Mouse (Mus musculus) forebrain, postnatal 0 days (tissue): ENCODE measurements around the gene Mtmr1. TPM values are rescaled to one million over a fixed set of nuclear protein-coding genes. Genes with fewer than 3 reads are reported as not detected.

Experiments
- ATAC-seq: fragments of 200-750 bp; cut with Nextera tagmentation; 2 replicates; pipeline ENCODE4 v1.8.0; 2017; ENCODE audit warnings: mild to moderate bottlenecking, moderate library complexity
- DNase-seq: peaks from one replicate; pipeline ENCODE4 v3.0.0-alpha.2; 2015
- H3K27ac ChIP-seq: fragments of 300-500 bp; sonication (generic); 2 replicates; pipeline ENCODE4 v1.5.1; 2014; ENCODE audit warnings: low read depth, mild to moderate bottlenecking, antibody characterized with exemption, low read length, moderate library complexity, mixed read lengths
- H3K27me3 ChIP-seq: fragments of 300-500 bp; sonication (generic); 2 replicates; pipeline ENCODE4 v1.6.1; 2014; ENCODE audit warnings: mild to moderate bottlenecking, low read length, mixed read lengths; ENCODE audit not compliant: insufficient read depth
- H3K36me3 ChIP-seq: fragments of 300-500 bp; sonication (generic); 2 replicates; pipeline ENCODE4 v1.6.1; 2014; ENCODE audit warnings: mild to moderate bottlenecking, moderate library complexity; ENCODE audit not compliant: insufficient read depth
- H3K4me1 ChIP-seq: fragments of 300-500 bp; sonication (generic); 2 replicates; pipeline ENCODE4 v1.6.1; 2014; ENCODE audit warnings: antibody characterized with exemption; ENCODE audit not compliant: insufficient read depth
- H3K4me2 ChIP-seq: fragments of 300-500 bp; sonication (generic); 2 replicates; pipeline ENCODE4 v1.6.1; 2014; ENCODE audit warnings: low read depth, mild to moderate bottlenecking, moderate library complexity
- H3K4me3 ChIP-seq: fragments of 300-500 bp; sonication (generic); 2 replicates; pipeline ENCODE4 v1.5.1; 2014; ENCODE audit warnings: low read depth, low read length, mixed read lengths
- H3K9ac ChIP-seq: fragments of 300-500 bp; sonication (generic); 2 replicates; pipeline ENCODE4 v1.6.1; 2014; ENCODE audit warnings: mild to moderate bottlenecking
- H3K9me3 ChIP-seq: fragments of 300-500 bp; sonication (generic); 2 replicates; pipeline ENCODE4 v1.6.1; 2016; ENCODE audit warnings: low read length
- CTCF ChIP-seq: sonication (generic); IDR thresholded peaks from 2 replicates; pipeline ENCODE4 v1.5.1; 2016; ENCODE audit warnings: antibody characterized with exemption, control low read depth, low read depth
- WGBS: fragments of 180-500 bp; shearing (Covaris S2); extraction: QIAGEN DNeasy Blood & Tissue Kit; methylation state at CpG from one replicate; pipeline ENCODE4 v1.1.7; 2014; 5-methylcytosine and 5-hydroxymethylcytosine counted together
- polyA plus RNA-seq: library from polyadenylated mRNA; unstranded; fragments of >200 nt; fragmentation: Nextera tagmentation; extraction: Ambion mirVana; gene quantifications from 2 replicates; pipeline ENCODE4 v1.2.1, GENCODE M21; 2015
- total RNA-seq: library from RNA; depleted of rRNA; stranded (reverse); fragments of >200 nt; gene quantifications from 2 replicates; pipeline ENCODE4 v1.2.3, GENCODE M21; 2014; rRNA removed

Gene Mtmr1
- total and polyA plus RNA-seq, 2 experiments from 2014 or later = 9.9 to 39.3 TPM

DNA sequence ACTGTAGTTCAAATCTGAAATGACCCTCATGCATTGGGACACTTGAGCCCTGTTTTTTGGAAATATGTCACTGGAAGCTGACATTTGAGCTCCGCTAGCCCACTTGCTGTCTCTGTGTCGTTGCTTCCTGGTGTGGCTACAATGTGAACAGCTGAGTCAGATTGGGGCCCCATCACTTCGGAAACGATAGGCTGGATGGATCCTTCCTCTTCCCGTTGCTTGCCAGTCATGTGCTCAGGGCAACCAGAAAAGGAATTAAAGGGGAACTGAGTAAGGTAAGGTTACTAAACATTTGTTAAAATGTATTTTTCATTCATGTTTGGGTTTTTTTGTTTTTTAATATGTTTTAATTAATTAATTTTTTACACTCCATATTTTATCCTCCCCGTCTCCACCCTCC, 74.9 kb downstream of the Mtmr1 start:
- Histone ChIP-seq H3K9ac (no peak overlapping the region), H3K4me2 (no peak overlapping the region), H3K4me1 (no peaks in the 10 kb centered on the region), H3K36me3 (0 out of 2 replicates have a peak, but pooled peaks cover 4% of the 10 kb centered on the region), H3K9me3 (no peaks in the 10 kb centered on the region), H3K27ac (no peak overlapping the region), H3K4me3 (no peak overlapping the region), H3K27me3 (no peaks in the 10 kb centered on the region)
- WGBS = 93% methylated on average over 6 of the region's 6 CpGs
- no peak for TF ChIP-seq CTCF
- ATAC-seq = no peak
- DNase-seq = no peak

DNA sequence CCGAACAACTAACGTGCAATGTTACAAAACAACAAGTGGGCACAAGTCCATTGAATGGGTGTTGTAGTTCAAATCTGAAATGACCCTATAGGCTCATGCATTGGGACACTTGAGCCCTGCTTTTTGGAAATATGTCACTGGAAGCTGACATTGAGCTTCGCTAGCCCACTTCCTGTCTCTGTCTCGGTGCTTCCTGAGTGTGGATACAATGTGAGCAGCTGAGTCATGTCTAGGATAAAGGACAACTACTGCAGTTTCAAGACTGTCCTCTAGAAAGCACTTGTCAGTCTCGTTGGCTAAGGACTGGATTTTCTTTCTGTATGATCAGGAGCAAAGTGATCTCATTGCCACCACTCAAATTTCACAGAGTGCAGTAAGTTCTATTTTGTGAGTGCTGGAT, 78.4 kb downstream of the Mtmr1 start:
- ATAC-seq (no peak), DNase-seq (no peak)
- Histone ChIP-seq H3K4me3 (no peak overlapping the region), H3K36me3 (0 out of 2 replicates have a peak, but pooled peaks cover 4% of the 10 kb centered on the region), H3K4me1 (no peaks in the 10 kb centered on the region), H3K9me3 (no peaks in the 10 kb centered on the region), H3K4me2 (no peak overlapping the region), H3K27me3 (no peaks in the 10 kb centered on the region), H3K9ac (no peak overlapping the region), H3K27ac (no peak overlapping the region)
- 85% methylated on average over 5 of the region's 5 CpGs for WGBS
- TF ChIP-seq CTCF = no peak

DNA sequence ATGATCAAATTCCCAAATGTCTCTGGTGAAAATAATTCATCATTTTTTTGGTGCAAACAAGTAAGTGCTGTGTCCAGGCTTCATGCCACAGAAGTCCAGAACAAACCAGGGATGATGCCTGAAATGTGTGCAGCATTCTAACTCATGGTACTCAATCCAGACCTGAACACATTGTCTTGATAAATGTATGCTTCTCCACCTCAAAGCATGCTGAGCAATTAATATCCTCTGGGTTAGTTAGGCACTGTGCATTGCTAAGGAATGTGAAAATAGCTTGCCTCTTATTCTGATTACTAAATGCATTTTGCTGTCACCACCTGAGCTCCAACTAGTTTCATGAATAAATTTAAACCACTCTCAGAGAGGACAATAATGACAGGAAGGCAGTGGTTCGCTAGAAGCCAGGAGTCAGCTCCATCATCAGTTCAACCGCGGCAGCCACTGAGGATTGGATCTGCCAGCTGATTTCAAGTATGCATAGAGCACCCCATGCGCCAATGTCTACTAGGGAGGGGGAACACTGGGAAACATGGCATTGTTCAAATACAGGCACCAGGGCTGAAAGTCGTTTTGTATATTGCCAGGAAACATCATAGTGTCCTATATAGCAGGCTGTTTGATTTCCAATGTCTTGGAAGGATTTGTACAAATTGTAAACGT, 91.6 kb downstream of the Mtmr1 start:
- no peak overlapping the region for H3K4me3 ChIP-seq
- H3K36me3 ChIP-seq = no peaks in the 10 kb centered on the region
- H3K27me3 ChIP-seq = no peaks in the 10 kb centered on the region
- no peak overlapping the region for H3K4me2 ChIP-seq
- H3K4me1 ChIP-seq = no peaks in the 10 kb centered on the region
- ATAC-seq (no peak; the same call in 1 of the 2 replicates), DNase-seq (no peak)
- no peak overlapping the region for H3K9ac ChIP-seq
- 78% methylated on average over 6 of the region's 6 CpGs for WGBS
- H3K27ac ChIP-seq = no peak overlapping the region
- TF ChIP-seq CTCF = no peak
- no peaks in the 10 kb centered on the region for H3K9me3 ChIP-seq

DNA sequence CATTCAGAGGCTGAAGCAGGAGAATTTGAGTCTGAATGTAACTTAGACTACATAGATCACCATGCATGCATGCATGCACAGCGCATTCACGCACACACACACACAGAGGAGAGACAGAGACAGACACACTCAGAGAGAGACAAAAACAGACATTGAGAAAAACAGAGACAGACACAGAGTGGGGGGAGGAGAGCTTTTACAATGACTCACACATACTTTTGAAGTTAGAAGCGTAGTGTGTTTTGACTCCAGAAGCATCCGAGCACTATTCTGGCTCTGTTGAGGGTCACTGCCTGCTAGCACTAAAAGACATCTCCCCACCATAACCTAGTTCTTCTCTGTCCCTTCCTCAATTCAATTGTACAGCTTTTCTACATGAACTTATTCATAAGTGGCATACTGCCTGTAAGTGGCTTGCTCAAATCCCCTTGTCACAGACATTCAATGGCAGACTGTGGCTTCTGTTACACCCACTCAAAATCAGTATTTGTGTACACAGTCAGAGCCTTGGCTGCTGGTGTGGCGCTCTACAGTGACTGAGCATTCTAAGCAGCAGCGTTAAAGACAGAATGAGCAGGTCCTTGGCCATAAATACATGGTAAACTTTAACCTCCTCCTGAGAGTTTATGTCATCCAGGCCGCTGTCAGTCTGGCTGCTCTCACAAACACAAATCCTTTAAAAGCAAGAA, 99.7 kb downstream of the Mtmr1 start:
- ATAC-seq = peak; percentile 48; the same call in 1 of the 2 replicates
- TF ChIP-seq CTCF = no peak
- H3K4me3 ChIP-seq = no peak overlapping the region

DNA sequence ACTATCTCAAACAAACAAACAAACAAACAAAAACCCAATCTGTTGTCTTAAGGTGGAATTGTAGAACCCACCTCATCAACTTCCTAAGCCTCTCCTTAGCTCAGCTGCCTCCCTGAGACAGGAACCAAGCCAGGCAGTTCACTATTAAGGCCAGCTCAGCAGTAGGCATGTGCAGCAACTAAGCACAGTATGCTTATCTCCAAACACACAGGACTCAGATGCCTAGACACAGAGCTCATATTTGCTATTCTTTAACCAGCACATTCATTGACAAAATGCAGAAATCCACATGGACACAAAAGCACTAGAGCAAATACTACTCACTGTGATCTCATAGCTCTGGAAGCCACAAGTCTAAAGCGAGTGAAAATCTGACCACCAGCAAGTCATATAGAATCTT, 100.9 kb downstream of the Mtmr1 start:
- H3K27ac ChIP-seq = no peak overlapping the region
- no peak overlapping the region for H3K4me2 ChIP-seq
- no peak for TF ChIP-seq CTCF
- DNase-seq (no peak), ATAC-seq (no peak)
- 88% methylated on average over 1 of the region's 1 CpGs for WGBS
- no peak overlapping the region for H3K4me3 ChIP-seq
- no peaks in the 10 kb centered on the region for H3K4me1 ChIP-seq
- H3K9ac ChIP-seq = no peak overlapping the region
- H3K27me3 ChIP-seq = no peaks in the 10 kb centered on the region
- H3K9me3 ChIP-seq = no peaks in the 10 kb centered on the region
- no peaks in the 10 kb centered on the region for H3K36me3 ChIP-seq

More for the DNA sequence above, 99.7 kb downstream of the Mtmr1 start:
- Histone ChIP-seq H3K9ac (no peak overlapping the region), H3K4me1 (no peaks in the 10 kb centered on the region), H3K36me3 (no peaks in the 10 kb centered on the region), H3K4me2 (no peak overlapping the region), H3K27me3 (no peaks in the 10 kb centered on the region), H3K27ac (no peak overlapping the region), H3K9me3 (no peaks in the 10 kb centered on the region)
- DNase-seq = no peak
- WGBS = 67% methylated on average over 7 of the region's 7 CpGs

DNA sequence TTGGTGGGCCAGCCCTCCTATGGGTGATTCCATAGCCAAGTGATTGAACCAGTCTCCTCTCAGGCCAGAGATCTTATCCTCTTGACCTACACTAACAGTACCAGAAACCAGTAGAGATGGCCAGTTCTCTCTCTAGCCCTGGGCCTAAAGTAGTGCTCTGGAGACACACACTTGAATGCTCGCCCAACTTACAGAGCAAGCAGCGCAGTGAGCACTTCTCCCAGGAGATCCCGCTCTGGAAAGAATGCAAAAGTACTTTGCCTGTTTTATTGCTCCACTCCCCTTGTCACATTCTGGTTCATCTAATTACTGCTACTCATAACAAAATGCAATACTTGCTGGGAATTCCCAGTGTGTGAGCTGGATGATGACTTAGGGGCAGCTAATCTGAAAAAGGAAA, 102.9 kb downstream of the Mtmr1 start:
- Histone ChIP-seq H3K4me3 (no peak overlapping the region), H3K27ac (no peak overlapping the region), H3K4me2 (no peak overlapping the region), H3K36me3 (no peaks in the 10 kb centered on the region), H3K27me3 (no peaks in the 10 kb centered on the region), H3K9ac (no peak overlapping the region), H3K9me3 (no peaks in the 10 kb centered on the region), H3K4me1 (no peaks in the 10 kb centered on the region)
- DNase-seq (no peak), ATAC-seq (no peak)
- WGBS = 87% methylated on average over 3 of the region's 3 CpGs
- TF ChIP-seq CTCF = no peak

Other genes with a start within 250 kb of the Mtmr1 start
- 4.1 and 6.1 TPM in 2 replicates for gene Mtm1, start 154.0 kb upstream of the Mtmr1 start, total RNA-seq
- 2.7 and 3.4 TPM in 2 replicates for gene Mtm1, start 154.0 kb upstream of the Mtmr1 start, polyA plus RNA-seq
- gene Cd99l2, start 128.1 kb downstream of the Mtmr1 start, total RNA-seq = 83.2 and 94.8 TPM in 2 replicates
- gene Cd99l2, start 128.1 kb downstream of the Mtmr1 start, polyA plus RNA-seq = 45.6 and 61.1 TPM in 2 replicates
- gene Hmgb3, start 191.2 kb downstream of the Mtmr1 start, total RNA-seq = 172 and 181 TPM in 2 replicates
- gene Hmgb3, start 191.2 kb downstream of the Mtmr1 start, polyA plus RNA-seq = 377 and 460 TPM in 2 replicates